Mouse (Mus musculus): ENCODE measurements around the gene Kiss1. TPM values are rescaled to one million over a fixed set of nuclear protein-coding genes. Genes with fewer than 3 reads are reported as not detected.
"Not testable (repeated sequence)": the region's sequence is repeated elsewhere in the genome, so short reads cannot be mapped to it uniquely, and the experiment has no call there.

The Kiss1 gene
- polyA plus RNA-seq, 1 experiment = not detected

DNA sequence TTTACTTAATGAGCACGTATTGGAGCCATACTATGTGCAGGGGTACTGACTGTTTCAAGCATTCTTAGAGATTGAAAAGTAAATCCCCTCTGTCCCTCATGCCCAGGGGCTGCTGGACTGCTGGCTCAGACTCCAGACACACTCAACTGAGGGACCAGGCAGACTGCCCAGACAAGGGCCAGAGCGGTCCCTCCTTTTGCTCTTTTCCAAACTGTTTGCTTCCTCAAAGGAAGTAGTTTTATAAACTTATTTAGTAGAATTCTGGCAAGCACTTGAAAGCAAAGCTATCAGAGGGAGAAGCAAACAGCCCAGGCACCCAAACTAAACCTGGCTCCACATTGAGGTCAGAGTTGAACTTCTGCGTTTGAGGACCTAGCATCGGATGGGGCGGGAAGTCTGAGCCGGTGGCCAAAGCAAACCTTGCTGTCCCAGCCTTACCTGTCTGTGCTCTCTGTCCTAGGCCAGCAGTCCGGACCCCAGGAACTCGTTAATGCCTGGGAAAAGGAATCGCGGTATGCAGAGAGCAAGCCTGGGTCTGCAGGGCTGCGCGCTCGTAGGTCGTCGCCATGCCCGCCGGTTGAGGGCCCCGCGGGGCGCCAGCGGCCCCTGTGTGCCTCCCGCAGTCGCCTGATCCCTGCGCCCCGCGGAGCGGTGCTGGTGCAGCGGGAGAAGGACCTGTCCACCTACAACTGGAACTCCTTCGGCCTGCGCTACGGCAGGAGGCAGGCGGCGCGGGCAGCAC is 7.4 kb downstream of the Kiss1 start:
- Histone ChIP-seq H3K4me3 (ENCODE audit: low read depth, low read length) (peak overlapping the region; percentile 33), H3K36me3 (ENCODE audit: control insufficient read depth, insufficient read depth, low read length) (no peaks in the 10 kb centered on the region), H3K27ac (ENCODE audit: insufficient read depth, low read depth, low read length) (no peak overlapping the region), H3K27me3 (ENCODE audit: control insufficient read depth, insufficient read depth, low read length) (0 out of 2 replicates have a peak, but pooled peaks cover 6% of the 10 kb centered on the region), H3K4me1 (ENCODE audit: control insufficient read depth, insufficient read depth, insufficient read length, low read length) (peaks cover 6% of the 10 kb centered on the region; the same call in 1 of the 2 replicates)
- no peak for TF ChIP-seq CTCF (IDR thresholded peaks at IDR 0.05; ENCODE audit: extremely low read depth, insufficient read length, insufficient replicate concordance, low read depth, low read length)
- TF ChIP-seq POLR2A (IDR thresholded peaks at IDR 0.05; ENCODE audit: low read depth, low read length) = no peak
- 8% methylated on average over 34 of the region's 34 CpGs for WGBS

DNA sequence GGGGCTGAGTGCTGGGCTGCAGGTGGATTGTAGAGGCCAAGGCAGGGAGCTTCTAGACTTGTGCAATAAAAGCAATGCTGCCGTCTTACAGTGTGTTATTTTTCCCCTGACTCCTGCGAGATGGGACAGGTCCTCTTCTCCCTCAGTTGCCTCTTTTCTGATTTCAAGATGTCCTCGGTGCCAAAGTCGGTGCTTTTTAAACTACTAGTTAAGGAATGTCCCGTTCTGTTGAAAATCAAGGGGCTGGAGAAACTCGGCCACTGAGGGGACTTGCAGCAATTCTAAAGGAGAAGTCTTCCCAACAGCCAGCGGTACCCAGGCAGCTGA is 7.9 kb downstream of the Kiss1 start:
- WGBS = 27% methylated on average over 7 of the region's 7 CpGs
- H3K36me3 ChIP-seq (ENCODE audit: control insufficient read depth, insufficient read depth, low read length) = no peaks in the 10 kb centered on the region
- H3K27me3 ChIP-seq (ENCODE audit: control insufficient read depth, insufficient read depth, low read length) = 0 out of 2 replicates have a peak, but pooled peaks cover 6% of the 10 kb centered on the region
- peak overlapping the region; percentile 33 for H3K4me3 ChIP-seq (ENCODE audit: low read depth, low read length)
- no peak for TF ChIP-seq POLR2A (IDR thresholded peaks at IDR 0.05; ENCODE audit: low read depth, low read length)
- TF ChIP-seq CTCF (IDR thresholded peaks at IDR 0.05; ENCODE audit: extremely low read depth, insufficient read length, insufficient replicate concordance, low read depth, low read length) = no peak
- no peak overlapping the region for H3K27ac ChIP-seq (ENCODE audit: insufficient read depth, low read depth, low read length)
- peaks cover 6% of the 10 kb centered on the region; the same call in 1 of the 2 replicates for H3K4me1 ChIP-seq (ENCODE audit: control insufficient read depth, insufficient read depth, insufficient read length, low read length)

DNA sequence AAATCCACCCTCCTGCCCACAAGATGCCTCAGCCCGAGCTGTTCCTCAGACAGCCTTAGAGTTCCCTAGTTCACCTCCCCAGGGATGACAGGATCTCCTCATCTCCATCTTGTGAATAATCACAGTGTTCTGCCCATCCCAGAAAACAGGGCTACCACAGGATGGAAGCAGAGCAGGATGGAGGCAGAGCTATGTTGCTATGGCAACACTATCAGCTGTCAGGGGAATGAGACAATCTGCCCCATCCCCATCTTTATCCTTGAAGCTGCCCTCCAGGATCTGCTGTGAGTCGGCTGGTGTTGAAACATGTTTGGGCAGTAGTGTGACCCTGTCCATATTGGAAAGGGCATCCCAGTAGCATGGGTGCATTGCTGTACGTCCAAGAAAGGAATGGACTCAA is 9.5 kb downstream of the Kiss1 start:
- Histone ChIP-seq H3K4me1 (ENCODE audit: control insufficient read depth, insufficient read depth, insufficient read length, low read length) (peaks cover 6% of the 10 kb centered on the region; the same call in 1 of the 2 replicates), H3K4me3 (ENCODE audit: low read depth, low read length) (no peak overlapping the region), H3K27me3 (ENCODE audit: control insufficient read depth, insufficient read depth, low read length) (0 out of 2 replicates have a peak, but pooled peaks cover 6% of the 10 kb centered on the region), H3K36me3 (ENCODE audit: control insufficient read depth, insufficient read depth, low read length) (no peaks in the 10 kb centered on the region), H3K27ac (ENCODE audit: insufficient read depth, low read depth, low read length) (no peak overlapping the region)
- WGBS = 83% methylated on average over 3 of the region's 3 CpGs
- TF ChIP-seq CTCF (IDR thresholded peaks at IDR 0.05; ENCODE audit: extremely low read depth, insufficient read length, insufficient replicate concordance, low read depth, low read length) (no peak), POLR2A (IDR thresholded peaks at IDR 0.05; ENCODE audit: low read depth, low read length) (no peak)

DNA sequence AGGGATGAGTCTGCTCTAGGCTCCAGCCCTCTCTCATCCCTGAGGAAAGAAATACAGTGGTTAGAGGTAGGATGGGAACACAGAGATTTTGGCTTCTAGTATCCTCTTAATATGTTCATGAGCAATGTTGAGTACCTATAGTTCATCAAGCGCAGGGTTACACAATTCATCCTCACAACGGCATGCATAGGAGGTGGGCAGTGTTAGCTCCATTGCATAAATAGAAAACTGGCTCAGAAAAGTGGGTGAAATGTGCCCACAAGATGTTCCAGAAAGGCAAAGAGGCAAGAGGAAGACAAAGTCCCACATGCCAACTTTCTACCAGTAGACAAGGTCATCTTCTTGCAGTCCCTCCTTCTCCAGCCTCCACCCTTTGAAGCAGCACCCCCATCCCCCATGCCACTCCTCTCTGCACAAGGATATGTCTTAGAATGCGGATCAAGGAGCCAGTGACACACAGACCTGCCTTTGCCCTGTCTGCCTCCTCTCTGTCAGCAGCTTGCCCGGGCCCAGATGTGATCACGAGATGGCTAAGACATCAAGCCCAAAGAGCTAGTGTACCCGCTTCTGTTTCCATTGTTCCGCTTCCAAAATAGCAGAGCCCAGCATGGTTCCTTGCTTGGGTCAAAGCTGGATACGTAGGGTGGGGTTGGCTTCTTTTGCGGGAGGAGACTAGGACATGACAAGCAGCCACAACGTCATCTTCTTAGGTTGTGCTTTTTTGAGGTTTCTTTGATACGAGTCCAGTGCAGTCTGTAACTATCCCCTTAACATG is 11.2 kb downstream of the Kiss1 start:
- H3K36me3 ChIP-seq (ENCODE audit: control insufficient read depth, insufficient read depth, low read length) = no peaks in the 10 kb centered on the region
- TF ChIP-seq CTCF (IDR thresholded peaks at IDR 0.05; ENCODE audit: extremely low read depth, insufficient read length, insufficient replicate concordance, low read depth, low read length) = no peak
- no peak for TF ChIP-seq POLR2A (IDR thresholded peaks at IDR 0.05; ENCODE audit: low read depth, low read length)
- peaks cover 6% of the 10 kb centered on the region; the same call in 1 of the 2 replicates for H3K4me1 ChIP-seq (ENCODE audit: control insufficient read depth, insufficient read depth, insufficient read length, low read length)
- no peak overlapping the region for H3K4me3 ChIP-seq (ENCODE audit: low read depth, low read length)
- no peak overlapping the region for H3K27ac ChIP-seq (ENCODE audit: insufficient read depth, low read depth, low read length)
- 0 out of 2 replicates have a peak, but pooled peaks cover 6% of the 10 kb centered on the region for H3K27me3 ChIP-seq (ENCODE audit: control insufficient read depth, insufficient read depth, low read length)
- WGBS = 90% methylated on average over 11 of the region's 11 CpGs

DNA sequence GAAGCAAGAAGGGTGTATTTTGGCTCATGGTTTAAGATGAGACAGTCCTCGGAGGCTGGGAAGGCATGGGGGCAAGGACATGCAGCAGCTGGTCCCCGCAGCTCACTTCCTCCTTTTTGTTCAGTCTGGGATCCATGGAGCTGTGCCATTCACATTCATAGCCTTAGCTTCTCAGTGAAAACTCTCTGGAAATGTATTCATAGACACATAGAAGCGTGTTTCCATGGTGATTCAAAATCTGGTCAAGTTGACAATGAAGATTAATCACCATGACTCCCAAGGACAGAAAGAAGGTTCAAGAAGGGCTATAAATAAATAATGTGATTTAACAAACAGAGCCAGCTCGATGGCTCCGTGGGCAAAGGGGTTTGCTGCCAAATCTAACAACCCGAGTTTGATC is 12.3 kb downstream of the Kiss1 start:
- WGBS = 74% methylated on average over 6 of the region's 6 CpGs
- Histone ChIP-seq H3K36me3 (ENCODE audit: control insufficient read depth, insufficient read depth, low read length) (no peaks in the 10 kb centered on the region), H3K4me1 (ENCODE audit: control insufficient read depth, insufficient read depth, insufficient read length, low read length) (peaks cover 6% of the 10 kb centered on the region; the same call in 1 of the 2 replicates), H3K4me3 (ENCODE audit: low read depth, low read length) (no peak overlapping the region), H3K27me3 (ENCODE audit: control insufficient read depth, insufficient read depth, low read length) (0 out of 2 replicates have a peak, but pooled peaks cover 6% of the 10 kb centered on the region), H3K27ac (ENCODE audit: insufficient read depth, low read depth, low read length) (no peak overlapping the region)
- TF ChIP-seq POLR2A (IDR thresholded peaks at IDR 0.05; ENCODE audit: low read depth, low read length) = no peak
- no peak for TF ChIP-seq CTCF (IDR thresholded peaks at IDR 0.05; ENCODE audit: extremely low read depth, insufficient read length, insufficient replicate concordance, low read depth, low read length)

DNA sequence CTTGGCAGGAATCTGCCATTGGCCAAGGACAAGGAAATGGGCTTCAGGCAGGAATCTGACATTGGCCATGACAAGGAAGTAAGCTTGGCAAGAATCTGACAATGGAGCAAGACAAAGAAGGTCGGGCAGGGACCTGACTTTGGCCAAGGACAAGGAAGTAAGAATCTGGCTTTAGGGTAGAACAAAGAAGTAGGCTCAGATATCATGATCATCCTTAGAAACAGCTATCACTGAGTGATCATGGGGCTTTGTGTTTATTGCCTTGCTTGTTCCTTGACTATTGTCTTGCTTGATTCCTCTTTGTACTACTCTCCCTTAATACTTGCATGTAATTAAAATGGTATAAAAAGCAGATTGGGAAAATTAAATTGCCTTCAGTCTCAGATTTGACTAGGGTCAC is 18.7 kb downstream of the Kiss1 start:
- H3K27me3 ChIP-seq (ENCODE audit: control insufficient read depth, insufficient read depth, low read length); H3K4me1 ChIP-seq (ENCODE audit: control insufficient read depth, insufficient read depth, insufficient read length, low read length); H3K4me3 ChIP-seq (ENCODE audit: low read depth, low read length); H3K36me3 ChIP-seq (ENCODE audit: control insufficient read depth, insufficient read depth, low read length); H3K27ac ChIP-seq (ENCODE audit: insufficient read depth, low read depth, low read length): not testable (repeated sequence)
- WGBS = 12% methylated on average over 1 of the region's 1 CpGs

DNA sequence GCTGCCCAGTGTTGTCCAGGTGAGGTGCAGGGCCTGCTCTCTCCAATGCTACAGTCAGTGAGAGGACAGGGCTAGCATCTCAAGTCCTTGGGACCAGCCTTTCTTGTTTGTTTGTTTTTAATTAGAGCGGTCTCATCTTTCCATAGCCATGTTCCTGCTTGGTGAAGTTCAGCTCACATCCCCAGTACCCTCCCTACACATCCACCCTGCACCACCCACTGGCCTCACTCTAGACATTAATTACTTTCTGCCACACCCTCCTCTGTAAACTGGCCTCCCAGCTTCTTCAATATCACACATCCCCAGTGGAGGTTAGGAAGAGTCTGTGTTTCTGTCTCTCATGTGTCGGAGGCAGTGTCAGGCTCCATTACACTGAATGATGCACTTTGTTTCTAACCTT is 22.7 kb downstream of the Kiss1 start:
- WGBS = 84% methylated on average over 2 of the region's 2 CpGs
- peaks cover 26% of the 10 kb centered on the region for H3K4me1 ChIP-seq (ENCODE audit: control insufficient read depth, insufficient read depth, insufficient read length, low read length)
- H3K4me3 ChIP-seq (ENCODE audit: low read depth, low read length) = no peak overlapping the region

More for the DNA sequence above, 22.7 kb downstream of the Kiss1 start:
- Histone ChIP-seq H3K27ac (ENCODE audit: insufficient read depth, low read depth, low read length) (no peak overlapping the region), H3K36me3 (ENCODE audit: control insufficient read depth, insufficient read depth, low read length) (no peaks in the 10 kb centered on the region), H3K27me3 (ENCODE audit: control insufficient read depth, insufficient read depth, low read length) (no peaks in the 10 kb centered on the region)
- TF ChIP-seq POLR2A (IDR thresholded peaks at IDR 0.05; ENCODE audit: low read depth, low read length) (no peak), CTCF (IDR thresholded peaks at IDR 0.05; ENCODE audit: extremely low read depth, insufficient read length, insufficient replicate concordance, low read depth, low read length) (no peak)
